Mouse (Mus musculus) hindbrain, embryonic 15.5 days (tissue): ENCODE results near the gene Phf10. TPM values are rescaled to one million over a fixed set of nuclear protein-coding genes. Genes with fewer than 3 reads are reported as not detected.
"Not testable (repeated sequence)": the region's sequence is repeated elsewhere in the genome, so short reads cannot be mapped to it uniquely, and the experiment has no call there.

Experiments used
- ATAC-seq: fragments of 200-750 bp; cut with Nextera tagmentation; 2 replicates; pipeline ENCODE4 v1.8.0; 2017; ENCODE audit warnings: low read depth, moderate number of reproducible peaks, moderate TSS enrichment; ENCODE audit not compliant: low FRiP score
- H3K27ac ChIP-seq: fragments of 300-500 bp; sonication (generic); replicated peaks from 2 replicates; pipeline ENCODE4 v1.5.1; 2015; ENCODE audit warnings: mild to moderate bottlenecking, inconsistent platforms
- H3K27me3 ChIP-seq: fragments of 300-500 bp; sonication (generic); 2 replicates; pipeline ENCODE4 v1.6.1; 2015; ENCODE audit warnings: control low read depth, inconsistent platforms
- H3K36me3 ChIP-seq: fragments of 300-500 bp; sonication (generic); 2 replicates; pipeline ENCODE4 v1.6.1; 2015; ENCODE audit warnings: control low read depth, inconsistent platforms
- H3K4me1 ChIP-seq: fragments of 300-500 bp; sonication (generic); replicated peaks from 2 replicates; pipeline ENCODE4 v1.6.1; 2015; ENCODE audit warnings: control low read depth, inconsistent platforms
- H3K4me2 ChIP-seq: fragments of 300-500 bp; sonication (generic); 2 replicates; pipeline ENCODE4 v1.6.1; 2015; ENCODE audit warnings: moderate library complexity, mild to moderate bottlenecking, inconsistent platforms
- H3K4me3 ChIP-seq: fragments of 300-500 bp; sonication (generic); 2 replicates; pipeline ENCODE4 v1.5.1; 2015; ENCODE audit warnings: mild to moderate bottlenecking, inconsistent platforms
- H3K9ac ChIP-seq: fragments of 300-500 bp; sonication (generic); 2 replicates; pipeline ENCODE4 v1.6.1; 2015; ENCODE audit warnings: inconsistent platforms
- H3K9me3 ChIP-seq: fragments of 300-500 bp; sonication (generic); 2 replicates; pipeline ENCODE4 v1.6.1; 2016; ENCODE audit warnings: control low read depth, inconsistent platforms
- WGBS: fragments of 180-500 bp; shearing (Covaris S2); methylation state at CpG from one replicate; pipeline ENCODE4 v1.1.7; 2015; 5-methylcytosine and 5-hydroxymethylcytosine counted together
- polyA plus RNA-seq: library from polyadenylated mRNA; unstranded; fragments of >200 nt; fragmentation: Nextera tagmentation; extraction: Ambion mirVana; gene quantifications from 2 replicates; pipeline ENCODE4 v1.2.1, GENCODE M21; 2015

The Phf10 gene
- polyA plus RNA-seq, 1 experiment from 2014 or later, result 14.2 TPM

DNA sequence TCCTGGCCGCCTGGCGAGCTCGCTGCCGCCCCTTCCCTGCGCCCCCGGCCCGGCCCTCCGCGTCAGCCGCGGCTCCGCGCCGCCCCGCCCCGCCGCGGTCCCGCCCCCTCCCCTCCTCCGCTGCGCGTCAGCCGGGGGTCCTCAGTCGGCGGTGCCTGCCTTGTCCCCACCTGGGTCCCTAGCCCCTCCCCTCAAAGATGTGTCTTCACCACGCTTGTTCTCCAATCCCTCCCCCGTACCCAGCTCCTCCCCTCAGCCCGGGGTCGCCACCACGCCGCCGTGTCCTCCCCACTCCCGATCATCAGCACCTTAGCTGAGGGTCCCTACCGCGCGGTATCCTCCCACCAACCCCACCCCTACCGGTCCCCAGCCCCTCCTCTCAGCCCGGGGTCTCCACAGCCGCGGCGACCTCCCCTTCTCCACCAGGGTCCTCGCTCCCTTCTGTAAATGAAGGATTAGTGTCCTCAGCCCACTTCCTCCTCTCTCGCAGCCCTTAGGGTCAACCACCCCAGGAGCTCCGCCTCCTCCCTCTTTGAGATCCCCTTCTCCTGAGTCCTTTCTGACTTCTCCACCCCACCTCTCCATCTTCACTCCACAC is 583 bp upstream of the Phf10 start:
- no CpG with 5 or more reads among the region's 44 CpGs for WGBS
- not testable (repeated sequence) for H3K9ac ChIP-seq, H3K27ac ChIP-seq, H3K27me3 ChIP-seq, H3K4me2 ChIP-seq, H3K4me3 ChIP-seq, H3K9me3 ChIP-seq, H3K36me3 ChIP-seq
- H3K4me1 ChIP-seq, result peaks cover 12% of the 10 kb centered on the region
- ATAC-seq, result peak; percentile 95

DNA sequence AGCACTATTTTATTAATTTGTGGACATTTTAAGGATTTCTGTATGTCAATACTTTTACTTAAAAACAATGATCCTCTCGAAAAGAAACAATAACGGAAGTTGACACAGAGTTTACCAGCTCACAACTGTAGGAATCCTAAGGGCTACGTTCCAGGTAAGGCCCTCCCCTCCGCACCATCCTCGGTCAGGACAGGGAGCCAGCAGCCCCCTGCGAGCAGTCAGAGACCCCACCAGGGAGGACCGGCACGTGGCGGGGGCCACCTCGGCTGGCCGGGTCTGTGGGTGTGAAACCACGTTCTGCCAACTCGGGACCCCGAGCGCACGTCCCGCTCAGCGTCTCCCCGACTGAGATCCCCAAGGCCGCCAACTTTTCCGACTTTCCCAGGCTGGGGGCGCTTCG is 553 bp downstream of the Phf10 start:
- peak overlapping the region; percentile 99 for H3K4me2 ChIP-seq
- H3K4me1 ChIP-seq, result peaks cover 12% of the 10 kb centered on the region
- H3K36me3 ChIP-seq, result peaks cover 3% of the 10 kb centered on the region; the same call in 1 of the 2 replicates
- H3K4me3 ChIP-seq, result peak overlapping the region; percentile 74
- 0 out of 2 replicates have a peak, but pooled peaks have one; percentile 2 for ATAC-seq
- no peaks in the 10 kb centered on the region for H3K9me3 ChIP-seq
- H3K9ac ChIP-seq, result peak overlapping the region; percentile 72
- no peak overlapping the region for H3K27ac ChIP-seq
- H3K27me3 ChIP-seq, result no peaks in the 10 kb centered on the region
- WGBS, result under 1% methylated on average over 21 of the region's 23 CpGs

DNA sequence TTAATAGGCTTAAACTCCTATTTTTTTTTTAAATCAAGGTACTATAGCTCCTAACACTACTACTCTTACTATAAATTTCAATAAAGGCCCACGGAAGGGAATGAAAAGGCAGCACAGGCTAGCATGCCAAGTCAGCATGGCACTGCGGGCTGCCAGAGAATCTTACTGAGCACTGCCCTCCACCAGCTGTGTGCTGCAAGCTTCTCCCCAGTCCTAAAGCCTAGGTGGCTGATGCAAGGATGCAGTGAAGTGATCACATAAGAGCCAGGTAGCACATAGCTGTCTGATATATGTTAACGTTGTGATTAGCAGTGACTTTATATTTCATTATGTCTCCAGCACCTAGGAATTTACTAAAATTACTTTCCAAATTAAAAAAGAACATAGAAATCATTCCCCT is 1.1 kb downstream of the Phf10 start:
- peaks cover 3% of the 10 kb centered on the region; the same call in 1 of the 2 replicates for H3K36me3 ChIP-seq
- H3K4me2 ChIP-seq, result peak overlapping the region; percentile 99
- WGBS, result 26% methylated on average over 3 of the region's 3 CpGs
- H3K4me1 ChIP-seq, result peaks cover 12% of the 10 kb centered on the region
- no peaks in the 10 kb centered on the region for H3K27me3 ChIP-seq
- H3K27ac ChIP-seq, result no peak overlapping the region
- no peaks in the 10 kb centered on the region for H3K9me3 ChIP-seq
- no peak for ATAC-seq
- peak overlapping the region; percentile 42 for H3K9ac ChIP-seq
- H3K4me3 ChIP-seq, result peak overlapping the region; percentile 27

DNA sequence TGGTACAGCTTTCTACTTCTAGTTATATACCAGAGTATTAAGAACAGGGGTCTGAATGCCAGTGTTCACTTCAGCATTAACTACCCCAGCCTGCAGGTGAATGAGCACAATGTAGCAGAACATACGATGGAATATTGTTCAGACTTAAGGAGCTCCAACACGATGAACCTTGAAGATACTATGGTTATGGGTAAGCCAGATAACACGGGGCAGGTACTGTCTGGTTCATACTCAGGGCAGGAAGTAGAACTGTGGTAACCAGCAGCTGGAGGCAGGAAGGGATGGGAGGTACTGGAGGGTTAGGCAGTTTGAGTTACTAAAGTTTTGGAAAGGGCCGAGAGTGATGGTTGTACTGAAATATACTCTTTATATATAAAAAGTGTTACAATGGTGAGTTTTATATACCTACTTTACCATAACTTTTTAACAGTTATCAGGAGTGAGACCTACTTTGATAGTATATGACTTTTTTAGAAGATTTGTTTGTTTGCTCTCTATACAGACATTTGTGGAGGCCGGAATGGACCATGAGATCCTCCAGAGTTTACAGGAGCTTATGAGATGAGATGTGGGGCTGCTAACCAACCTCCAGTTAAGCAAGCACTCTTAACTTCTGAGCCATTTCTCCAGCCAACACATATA is 2.3 kb downstream of the Phf10 start:
- 95% methylated on average over 5 of the region's 5 CpGs for WGBS
- Histone ChIP-seq H3K4me1 (peaks cover 12% of the 10 kb centered on the region), H3K9me3 (no peaks in the 10 kb centered on the region), H3K4me3 (no peak overlapping the region), H3K4me2 (no peak overlapping the region), H3K27me3 (no peaks in the 10 kb centered on the region), H3K36me3 (peaks cover 9% of the 10 kb centered on the region), H3K9ac (no peak overlapping the region), H3K27ac (no peak overlapping the region)
- no peak for ATAC-seq

DNA sequence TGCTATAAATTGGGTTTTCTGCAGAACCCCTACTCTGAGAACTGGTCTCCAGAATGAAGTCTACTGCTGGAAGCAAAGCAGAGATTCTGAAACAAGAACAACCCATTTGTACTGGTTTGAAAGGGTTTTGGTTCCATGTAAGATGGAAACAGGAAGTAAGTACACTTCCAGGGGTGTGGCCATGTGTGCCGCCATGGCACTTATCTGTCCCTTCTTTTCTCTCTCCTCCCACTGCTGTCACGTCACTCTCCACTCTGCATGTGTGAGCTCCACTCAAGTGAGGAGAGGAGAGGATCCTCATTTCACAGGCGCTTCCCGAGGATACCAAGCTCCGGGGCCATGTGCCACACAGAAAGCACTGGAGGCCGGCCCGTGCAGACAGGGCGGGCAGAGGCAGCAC is 7.6 kb downstream of the Phf10 start:
- H3K9ac ChIP-seq, result no peak overlapping the region
- no peak overlapping the region for H3K4me3 ChIP-seq
- H3K36me3 ChIP-seq, result peaks cover 44% of the 10 kb centered on the region
- WGBS, result 93% methylated on average over 8 of the region's 8 CpGs
- no peak overlapping the region for H3K4me2 ChIP-seq
- no peaks in the 10 kb centered on the region for H3K27me3 ChIP-seq
- no peaks in the 10 kb centered on the region for H3K9me3 ChIP-seq
- ATAC-seq, result no peak
- H3K4me1 ChIP-seq, result no peaks in the 10 kb centered on the region
- H3K27ac ChIP-seq, result no peak overlapping the region

DNA sequence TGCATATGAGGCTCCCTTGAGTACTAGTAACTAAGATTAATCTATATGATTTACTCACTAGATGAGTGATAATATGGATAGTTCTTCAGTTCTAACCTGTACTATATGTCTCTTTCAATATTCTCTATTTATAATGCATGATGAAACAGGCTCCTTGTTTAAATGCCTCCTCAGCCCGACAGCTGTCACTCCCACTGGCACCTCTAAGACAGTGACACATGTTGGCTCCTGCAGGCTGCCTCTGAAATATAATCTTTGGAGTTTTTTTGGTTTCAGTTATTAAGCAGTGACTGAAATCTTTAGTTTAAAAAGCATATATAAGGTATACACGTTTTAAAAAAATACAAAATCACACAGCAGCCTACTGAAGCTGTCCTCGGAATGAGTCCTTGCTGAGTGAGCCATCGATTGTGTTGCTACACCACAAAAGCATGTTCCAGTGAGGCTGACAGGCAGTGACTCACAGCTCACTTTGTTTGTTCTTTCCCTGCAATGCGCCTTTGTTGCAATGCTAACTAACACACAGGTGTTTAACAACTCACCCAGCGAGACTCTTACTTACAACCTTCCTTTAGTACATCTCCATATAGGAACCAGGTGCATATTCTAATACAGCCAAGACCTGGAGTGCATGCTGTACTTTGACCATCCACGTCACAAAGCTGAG is 11.8 kb downstream of the Phf10 start:
- Histone ChIP-seq H3K4me3 (no peak overlapping the region), H3K4me1 (peaks cover 15% of the 10 kb centered on the region), H3K27ac (no peak overlapping the region), H3K9ac (no peak overlapping the region), H3K36me3 (peaks cover 58% of the 10 kb centered on the region), H3K4me2 (no peak overlapping the region), H3K9me3 (no peaks in the 10 kb centered on the region), H3K27me3 (no peaks in the 10 kb centered on the region)
- no peak for ATAC-seq
- WGBS, result 92% methylated on average over 7 of the region's 7 CpGs

DNA sequence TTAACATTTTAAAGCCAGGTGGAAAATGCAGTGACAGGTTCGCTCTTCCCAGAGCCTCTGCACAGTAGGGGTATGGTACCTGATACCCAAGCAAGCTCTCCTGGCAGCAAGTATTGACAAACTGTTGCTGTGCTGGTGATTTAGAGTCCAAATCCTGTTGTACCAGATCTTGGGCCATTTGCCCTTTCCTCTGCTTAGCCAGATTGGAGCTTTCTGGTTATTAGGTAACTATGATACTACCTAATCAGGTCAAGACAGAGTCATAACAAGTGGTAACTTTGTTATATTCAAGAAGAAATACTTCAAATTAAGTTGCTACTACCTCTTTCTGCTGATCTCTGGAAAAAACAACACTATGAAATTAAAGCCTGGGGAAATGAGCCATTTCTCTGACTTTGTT is 16.5 kb downstream of the Phf10 start:
- ATAC-seq, result no peak
- no peak overlapping the region for H3K9ac ChIP-seq
- WGBS, result 80% methylated on average over 1 of the region's 1 CpGs
- H3K9me3 ChIP-seq, result no peaks in the 10 kb centered on the region
- H3K27me3 ChIP-seq, result no peaks in the 10 kb centered on the region
- H3K4me1 ChIP-seq, result peaks cover 33% of the 10 kb centered on the region
- peak overlapping the region; percentile 80 for H3K4me2 ChIP-seq
- peak overlapping the region; percentile 56; the same call in 1 of the 2 replicates for H3K4me3 ChIP-seq
- H3K27ac ChIP-seq, result no peak overlapping the region
- peaks cover 23% of the 10 kb centered on the region for H3K36me3 ChIP-seq

DNA sequence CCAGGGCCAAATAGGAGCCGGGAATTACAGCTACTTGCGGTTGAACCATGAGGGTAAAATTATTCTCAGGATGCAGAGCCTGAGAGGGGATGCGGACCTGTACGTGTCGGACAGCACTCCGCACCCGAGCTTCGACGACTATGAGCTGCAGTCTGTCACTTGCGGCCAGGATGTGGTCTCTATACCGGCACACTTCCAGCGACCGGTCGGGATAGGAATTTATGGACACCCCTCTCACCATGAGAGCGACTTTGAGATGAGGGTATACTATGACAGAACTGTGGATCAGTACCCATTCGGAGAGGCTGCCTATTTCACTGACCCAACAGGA is 17.4 kb downstream of the Phf10 start:
- 26% methylated on average over 16 of the region's 16 CpGs for WGBS
- Histone ChIP-seq H3K4me1 (peaks cover 33% of the 10 kb centered on the region), H3K27me3 (no peaks in the 10 kb centered on the region), H3K4me2 (peak overlapping the region; percentile 80), H3K36me3 (peaks cover 19% of the 10 kb centered on the region), H3K9ac (peak overlapping the region; percentile 67), H3K4me3 (peak overlapping the region; percentile 56), H3K27ac (peak overlapping the region; percentile 72; the same call in 1 of the 2 replicates), H3K9me3 (no peaks in the 10 kb centered on the region)
- ATAC-seq, result no peak

DNA sequence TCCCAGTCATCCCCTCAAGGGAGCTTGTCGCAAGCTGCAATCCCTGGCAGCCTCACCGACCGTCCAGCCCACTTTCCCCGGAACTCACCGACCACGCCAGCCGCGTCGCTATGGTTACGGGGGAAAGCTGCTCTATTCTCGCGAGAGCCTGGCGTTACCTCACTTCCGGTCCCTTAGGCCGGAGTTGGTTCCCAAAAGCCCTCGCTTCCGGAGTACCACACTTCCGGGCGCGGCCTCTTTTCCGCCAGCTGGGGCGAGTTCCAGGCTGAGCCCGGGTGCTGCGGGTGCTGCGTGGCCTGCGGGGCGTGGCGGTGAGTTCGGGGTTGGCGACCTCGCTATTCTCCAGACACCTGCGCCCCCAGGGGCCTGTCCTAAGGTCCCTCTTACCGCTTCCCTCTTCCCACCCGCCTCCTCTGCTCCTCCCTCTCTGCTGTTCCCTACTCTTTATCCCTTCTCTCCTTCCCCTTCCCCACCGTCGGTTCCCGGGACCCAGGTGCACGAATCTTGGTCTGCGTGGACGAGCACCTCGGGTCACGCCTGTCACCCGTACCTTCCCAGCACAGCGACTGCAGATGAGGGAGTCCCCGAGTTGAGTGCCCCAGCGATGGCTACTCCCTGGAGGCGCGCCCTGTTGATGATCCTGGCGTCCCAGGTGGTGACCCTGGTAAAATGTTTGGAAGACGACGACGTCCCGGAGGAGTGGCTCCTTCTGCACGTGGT is 17.9 kb downstream of the Phf10 start, which contains the start of the genes Wdr27 and 1600012H06Rik:
Gene Wdr27, minus strand, starts transcription at position 150 of the 720 bp plus-strand sequence.
Gene 1600012H06Rik, plus strand, starts transcription at position 176 of the 720 bp plus-strand sequence.
- WGBS, result under 1% methylated on average over 54 of the region's 54 CpGs
- H3K27ac ChIP-seq, result peak within 1 kb of the TSS; percentile 73
- peaks cover 15% of the 10 kb centered on the region for H3K36me3 ChIP-seq
- H3K9me3 ChIP-seq, result no peaks in the 10 kb centered on the region
- peak within 1 kb of the TSS; percentile 80 for H3K4me2 ChIP-seq
- peak within 1 kb of the TSS; percentile 56 for H3K4me3 ChIP-seq
- no peaks in the 10 kb centered on the region for H3K27me3 ChIP-seq
- peak; percentile 99 for ATAC-seq
- H3K9ac ChIP-seq, result peak within 1 kb of the TSS; percentile 67
- peaks cover 33% of the 10 kb centered on the region for H3K4me1 ChIP-seq

DNA sequence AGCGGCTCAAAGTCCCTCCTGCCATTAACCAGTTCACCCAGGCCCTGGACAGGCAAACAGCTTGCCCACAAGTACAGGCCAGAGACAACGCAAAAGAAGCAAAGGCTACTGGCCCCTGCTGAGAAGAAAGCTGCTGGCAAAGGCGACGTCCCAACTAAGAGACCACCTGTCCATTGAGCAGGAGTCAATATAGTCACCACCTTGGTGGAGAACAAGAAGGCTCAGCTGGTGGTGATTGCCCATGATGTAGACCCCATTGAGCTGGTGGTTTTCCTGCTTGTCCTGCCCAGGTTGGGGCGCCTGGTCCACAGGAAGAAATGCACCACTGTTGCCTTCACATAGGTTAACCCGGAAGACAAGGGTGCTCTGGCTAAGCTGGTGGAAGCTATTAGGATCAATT is 18.9 kb downstream of the Phf10 start:
- H3K9me3 ChIP-seq, ATAC-seq, H3K27me3 ChIP-seq: not testable (repeated sequence)
- 0 out of 2 replicates have a peak overlapping the region, but pooled peaks have one; percentile 73 for H3K27ac ChIP-seq
- H3K9ac ChIP-seq, result peak overlapping the region; percentile 54
- H3K4me1 ChIP-seq, result peaks cover 33% of the 10 kb centered on the region
- 69% methylated on average over 6 of the region's 6 CpGs for WGBS
- peaks cover 15% of the 10 kb centered on the region for H3K36me3 ChIP-seq
- peak overlapping the region; percentile 56 for H3K4me3 ChIP-seq
- H3K4me2 ChIP-seq, result peak overlapping the region; percentile 80

DNA sequence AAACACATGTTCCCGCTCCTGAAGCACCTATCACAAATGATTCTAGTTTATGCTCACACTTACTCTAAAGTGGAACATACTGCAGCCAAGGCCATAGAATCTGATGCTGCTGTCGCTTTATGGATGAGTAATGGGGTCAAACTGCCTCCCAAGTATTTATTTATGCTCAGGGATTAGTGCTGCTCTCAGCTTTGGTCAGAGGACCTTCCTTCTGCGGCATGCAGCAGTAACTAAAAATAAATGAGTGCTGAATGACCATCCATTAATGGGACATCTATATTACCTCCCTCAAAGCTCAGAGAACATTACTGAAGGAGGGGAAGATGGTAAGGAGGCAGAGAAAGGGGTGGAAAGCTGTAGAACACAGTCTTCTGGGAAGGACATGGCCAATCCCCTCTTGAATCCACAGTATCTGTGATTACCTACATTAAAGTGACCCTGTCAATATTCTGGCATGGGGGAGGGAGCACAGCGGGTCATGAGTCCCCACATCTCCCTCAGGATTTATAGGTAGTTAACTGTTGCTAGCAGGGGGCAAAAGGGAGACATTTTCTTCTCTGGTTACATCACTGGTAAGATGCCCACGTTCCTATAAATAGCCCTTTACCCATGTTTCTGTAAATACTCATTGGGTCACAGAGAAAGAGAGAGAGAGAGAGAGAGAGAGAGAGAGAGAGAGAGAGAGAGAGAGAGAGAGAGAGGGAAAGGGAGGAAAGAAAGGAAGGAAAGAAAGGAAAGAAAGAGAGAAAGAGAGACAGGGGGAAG is 25.1 kb downstream of the Phf10 start:
- H3K9ac ChIP-seq, result no peak overlapping the region
- ATAC-seq, result no peak

More for the DNA sequence above, 25.1 kb downstream of the Phf10 start:
- no peaks in the 10 kb centered on the region for H3K9me3 ChIP-seq
- no peaks in the 10 kb centered on the region for H3K36me3 ChIP-seq
- WGBS, result 73% methylated on average over 5 of the region's 5 CpGs
- H3K4me3 ChIP-seq, result no peak overlapping the region
- no peaks in the 10 kb centered on the region for H3K4me1 ChIP-seq
- H3K27me3 ChIP-seq, result no peaks in the 10 kb centered on the region
- H3K27ac ChIP-seq, result no peak overlapping the region
- no peak overlapping the region for H3K4me2 ChIP-seq
